Mouse (Mus musculus) neural tube, embryonic 11.5 days (tissue): ENCODE results near the gene Ccnd2. TPM values are rescaled to one million over a fixed set of nuclear protein-coding genes. Genes with fewer than 3 reads are reported as not detected.

Experiments used
- ATAC-seq: fragments of 200-750 bp; cut with Nextera tagmentation; 2 replicates; pipeline ENCODE4 v1.8.0; 2017; ENCODE audit warnings: moderate number of reproducible peaks, mild to moderate bottlenecking, moderate TSS enrichment, moderate library complexity; ENCODE audit not compliant: insufficient read depth, low FRiP score, low TSS enrichment
- DNase-seq: peaks from one replicate; pipeline ENCODE4 v3.0.0-alpha.2; 2015; ENCODE audit warnings: low spot score
- H3K27ac ChIP-seq: fragments of 300-500 bp; sonication (generic); 2 replicates; pipeline ENCODE4 v1.5.1; 2014; ENCODE audit warnings: low read depth, mild to moderate bottlenecking, low read length
- H3K27me3 ChIP-seq: fragments of 300-500 bp; sonication (generic); 2 replicates; pipeline ENCODE4 v1.6.1; 2014; ENCODE audit warnings: mild to moderate bottlenecking, low read length, mixed read lengths; ENCODE audit not compliant: control insufficient read depth, insufficient read depth
- H3K36me3 ChIP-seq: fragments of 300-500 bp; sonication (generic); 2 replicates; pipeline ENCODE4 v1.6.1; 2014; ENCODE audit warnings: mild to moderate bottlenecking, low read length, moderate library complexity, mixed read lengths; ENCODE audit not compliant: control insufficient read depth, insufficient read depth
- H3K4me1 ChIP-seq: fragments of 300-500 bp; sonication (generic); 2 replicates; pipeline ENCODE4 v1.6.1; 2014; ENCODE audit warnings: low read length, mixed read lengths; ENCODE audit not compliant: control insufficient read depth, insufficient read depth
- H3K4me2 ChIP-seq: fragments of 300-500 bp; sonication (generic); 2 replicates; pipeline ENCODE4 v1.6.1; 2014; ENCODE audit warnings: low read depth, mild to moderate bottlenecking, moderate library complexity
- H3K4me3 ChIP-seq: fragments of 300-500 bp; sonication (generic); 2 replicates; pipeline ENCODE4 v1.5.1; 2014; ENCODE audit warnings: low read depth, low read length
- H3K9ac ChIP-seq: fragments of 300-500 bp; sonication (generic); 2 replicates; pipeline ENCODE4 v1.6.1; 2014; ENCODE audit warnings: mild to moderate bottlenecking, low read length
- H3K9me3 ChIP-seq: fragments of 300-500 bp; sonication (generic); 2 replicates; pipeline ENCODE4 v1.6.1; 2016; ENCODE audit warnings: low read length; ENCODE audit not compliant: control insufficient read depth
- WGBS: fragments of 180-500 bp; shearing (Covaris S2); extraction: QIAGEN DNeasy Blood & Tissue Kit; methylation state at CpG from one replicate; pipeline ENCODE4 v1.1.7; 2014; 5-methylcytosine and 5-hydroxymethylcytosine counted together
- polyA plus RNA-seq: library from polyadenylated mRNA; unstranded; fragments of >200 nt; fragmentation: Nextera tagmentation; extraction: Ambion mirVana; gene quantifications from 2 replicates; pipeline ENCODE4 v1.2.1, GENCODE M21; 2014

Gene Ccnd2
- polyA plus RNA-seq, 1 experiment from 2014 or later: 934 TPM

GRCm38 (mm10) chr6:127143576-127144288 lies 8.3 kb downstream of the Ccnd2 start:
- peaks cover 8% of the 10 kb centered on the region; the same call in 1 of the 2 replicates for H3K36me3 ChIP-seq
- no peak overlapping the region for H3K9ac ChIP-seq
- no peak overlapping the region for H3K27ac ChIP-seq
- no peaks in the 10 kb centered on the region for H3K9me3 ChIP-seq
- WGBS: 81% methylated on average over 7 of the region's 7 CpGs
- no peak for DNase-seq
- no peak overlapping the region for H3K4me2 ChIP-seq
- ATAC-seq: no peak
- H3K27me3 ChIP-seq: no peaks in the 10 kb centered on the region
- H3K4me1 ChIP-seq: no peaks in the 10 kb centered on the region
- H3K4me3 ChIP-seq: no peak overlapping the region

GRCm38 (mm10) chr6:127143124-127143520 lies 8.9 kb downstream of the Ccnd2 start:
- no peaks in the 10 kb centered on the region for H3K4me1 ChIP-seq
- no peaks in the 10 kb centered on the region for H3K27me3 ChIP-seq
- ATAC-seq: no peak
- no peak for DNase-seq
- H3K4me2 ChIP-seq: no peak overlapping the region
- no peaks in the 10 kb centered on the region for H3K9me3 ChIP-seq
- no peak overlapping the region for H3K9ac ChIP-seq
- H3K4me3 ChIP-seq: no peak overlapping the region
- H3K36me3 ChIP-seq: peaks cover 8% of the 10 kb centered on the region; the same call in 1 of the 2 replicates
- no peak overlapping the region for H3K27ac ChIP-seq
- WGBS: 83% methylated on average over 10 of the region's 10 CpGs

DNA sequence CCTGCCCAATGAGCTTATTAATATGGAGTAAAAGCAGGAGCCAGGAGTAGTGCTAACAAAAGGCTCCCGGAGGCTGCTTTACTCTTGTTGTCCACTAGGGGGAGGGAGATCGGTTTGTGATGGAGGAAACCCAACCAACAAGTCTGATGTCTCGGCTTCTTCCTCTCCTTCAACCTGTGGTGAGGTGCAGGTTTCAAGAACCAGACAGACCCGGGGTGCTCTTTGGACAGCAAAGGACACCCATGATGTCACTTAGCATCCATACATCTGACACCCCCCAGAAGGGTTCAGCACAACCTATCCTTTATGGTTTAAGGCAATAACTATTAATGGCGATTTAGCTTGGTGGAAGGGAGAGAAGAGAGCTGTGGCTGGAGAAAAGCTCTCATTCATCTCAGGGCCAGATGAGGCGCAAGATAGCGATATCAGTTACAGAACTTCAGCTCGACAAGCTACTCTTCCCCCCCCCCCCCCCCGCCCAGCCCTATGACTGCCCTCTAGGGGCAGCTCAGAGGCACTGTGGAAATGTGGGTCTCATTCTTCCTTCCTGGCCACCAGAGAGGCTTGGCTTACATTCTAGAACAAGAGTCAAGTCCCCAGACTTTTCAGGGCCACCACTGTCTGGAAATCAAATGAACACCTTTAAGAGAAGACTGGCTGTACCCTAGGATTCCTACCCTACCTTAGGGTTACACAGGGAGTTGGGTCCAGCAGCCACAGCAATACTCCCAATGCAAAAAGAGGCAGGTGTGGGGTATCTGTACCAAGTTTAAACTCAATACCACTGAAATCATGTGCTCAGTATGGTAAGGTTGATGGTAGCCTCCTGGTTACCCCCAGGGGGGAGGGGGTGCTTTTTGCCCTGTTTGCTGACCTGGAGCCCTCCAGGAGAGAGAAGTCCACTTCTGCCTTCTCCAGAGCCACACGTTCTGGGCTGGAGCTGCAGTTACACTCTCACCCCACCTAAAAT lies 9.6 kb downstream of the Ccnd2 start:
- Histone ChIP-seq H3K27me3 (no peaks in the 10 kb centered on the region), H3K9ac (no peak overlapping the region), H3K4me1 (no peaks in the 10 kb centered on the region), H3K9me3 (no peaks in the 10 kb centered on the region), H3K4me3 (no peak overlapping the region), H3K36me3 (peaks cover 11% of the 10 kb centered on the region), H3K27ac (no peak overlapping the region), H3K4me2 (no peak overlapping the region)
- no peak; the same call in 1 of the 2 replicates for ATAC-seq
- DNase-seq: peak; percentile 73
- WGBS: 35% methylated on average over 9 of the region's 10 CpGs

DNA sequence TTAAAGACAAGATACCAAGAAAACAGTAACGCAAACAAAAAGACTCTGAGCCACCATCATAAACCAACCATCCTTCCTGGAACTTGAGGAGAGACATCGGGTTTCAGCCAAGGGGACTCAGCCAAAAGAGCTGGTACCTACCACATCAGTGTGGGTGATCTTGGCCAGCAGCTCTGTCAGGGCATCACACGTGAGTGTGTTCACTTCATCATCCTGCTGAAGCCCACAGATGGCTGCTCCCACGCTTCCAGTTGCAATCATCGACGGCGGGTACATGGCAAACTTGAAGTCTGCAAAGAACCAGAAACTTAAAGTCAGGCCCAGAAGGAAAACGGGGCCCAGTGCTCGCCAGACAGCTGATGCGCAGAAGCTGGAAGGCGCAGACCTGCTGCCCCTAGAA lies 13.0 kb downstream of the Ccnd2 start:
- H3K4me3 ChIP-seq: no peak overlapping the region
- no peaks in the 10 kb centered on the region for H3K9me3 ChIP-seq
- H3K27ac ChIP-seq: no peak overlapping the region
- DNase-seq (no peak), ATAC-seq (no peak)
- 92% methylated on average over 11 of the region's 11 CpGs for WGBS
- no peak overlapping the region for H3K9ac ChIP-seq
- no peak overlapping the region for H3K4me2 ChIP-seq
- H3K27me3 ChIP-seq: no peaks in the 10 kb centered on the region
- peaks cover 22% of the 10 kb centered on the region for H3K36me3 ChIP-seq
- no peaks in the 10 kb centered on the region for H3K4me1 ChIP-seq

DNA sequence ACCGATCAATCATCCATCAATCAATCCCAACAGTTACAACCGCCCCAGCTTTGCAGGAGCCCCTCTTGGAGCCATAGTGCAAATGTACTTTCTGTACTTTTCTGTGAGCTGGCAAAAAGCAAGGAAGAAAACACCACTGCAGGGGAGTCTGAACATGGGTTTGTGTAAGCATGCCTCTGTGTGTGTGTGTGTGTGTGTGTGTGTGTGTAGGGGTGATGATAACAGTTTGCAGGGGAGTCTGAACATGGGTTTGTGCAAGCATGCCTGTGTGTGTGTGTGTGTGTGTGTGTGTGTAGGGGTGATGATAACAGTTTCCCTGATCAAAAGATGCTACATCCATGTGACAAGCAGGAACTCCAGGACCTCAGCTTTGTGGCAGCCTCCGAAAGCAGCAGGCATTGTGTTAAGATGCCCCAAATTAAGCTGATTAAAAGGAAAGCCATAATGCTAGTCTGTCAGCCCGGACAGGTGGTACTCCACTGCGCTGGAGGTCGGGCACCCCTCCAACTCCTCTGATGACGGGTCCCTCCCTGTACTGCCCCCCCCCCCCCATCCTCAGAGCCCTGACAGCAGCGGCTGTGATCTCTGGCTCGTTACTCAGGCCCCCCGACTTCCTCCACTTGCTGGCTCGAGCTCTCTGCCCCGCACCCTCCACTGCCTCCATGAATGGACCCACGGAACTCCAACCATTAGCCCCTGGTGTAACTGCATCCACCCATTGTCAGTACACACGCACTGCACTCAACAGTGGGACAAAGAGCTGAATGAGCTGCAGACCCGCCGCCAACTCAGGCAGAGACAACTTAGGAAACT lies 18.4 kb downstream of the Ccnd2 start:
- no peak overlapping the region for H3K9ac ChIP-seq
- H3K27me3 ChIP-seq: no peaks in the 10 kb centered on the region
- 56% methylated on average over 16 of the region's 16 CpGs for whole genome bisulfite sequencing
- no peak overlapping the region for H3K27ac ChIP-seq
- peaks cover 19% of the 10 kb centered on the region for H3K36me3 ChIP-seq
- DNase-seq (no peak), ATAC-seq (peak; percentile 67)
- H3K4me1 ChIP-seq: no peaks in the 10 kb centered on the region
- H3K4me2 ChIP-seq: no peak overlapping the region
- H3K9me3 ChIP-seq: no peaks in the 10 kb centered on the region
- H3K4me3 ChIP-seq: no peak overlapping the region

GRCm38 (mm10) chr6:127132719-127133118 lies 19.3 kb downstream of the Ccnd2 start:
- no peaks in the 10 kb centered on the region for H3K9me3 ChIP-seq
- no peak for DNase-seq
- ATAC-seq: no peak
- no peak overlapping the region for H3K4me2 ChIP-seq
- no peak overlapping the region for H3K9ac ChIP-seq
- 67% methylated on average over 3 of the region's 3 CpGs for WGBS
- no peaks in the 10 kb centered on the region for H3K27me3 ChIP-seq
- H3K4me3 ChIP-seq: no peak overlapping the region
- H3K4me1 ChIP-seq: no peaks in the 10 kb centered on the region
- peaks cover 18% of the 10 kb centered on the region for H3K36me3 ChIP-seq
- no peak overlapping the region for H3K27ac ChIP-seq

- no peak for ATAC-seq
Measured at GRCm38 (mm10) chr6:127131946-127132345, 20.0 kb downstream of the Ccnd2 start.

DNA sequence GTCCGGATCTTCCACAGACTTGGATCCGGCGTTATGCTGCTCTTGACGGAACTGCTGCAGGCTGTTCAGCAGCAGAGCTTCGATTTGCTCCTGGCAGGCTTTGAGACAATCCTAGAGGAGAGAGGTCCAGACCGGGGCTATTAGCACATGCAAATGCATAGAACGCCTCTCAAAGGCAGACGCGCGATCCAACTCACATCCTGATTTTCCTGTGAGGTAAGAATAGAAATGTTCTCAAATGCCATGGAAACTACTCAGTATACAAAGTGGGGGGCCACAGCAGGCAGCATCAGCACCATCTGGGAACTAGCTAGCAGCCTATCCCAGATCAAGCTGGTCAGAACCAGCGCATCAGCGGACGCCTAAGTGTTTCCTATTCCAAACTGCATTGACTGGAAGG lies 21.6 kb downstream of the Ccnd2 start:
- DNase-seq (no peak), ATAC-seq (no peak)
- WGBS: 79% methylated on average over 13 of the region's 13 CpGs
- Histone ChIP-seq H3K27me3 (no peaks in the 10 kb centered on the region), H3K9ac (no peak overlapping the region), H3K27ac (no peak overlapping the region), H3K9me3 (no peaks in the 10 kb centered on the region), H3K36me3 (peaks cover 8% of the 10 kb centered on the region), H3K4me1 (no peaks in the 10 kb centered on the region), H3K4me2 (no peak overlapping the region), H3K4me3 (no peak overlapping the region)

More at GRCm38 (mm10) chr6:127131946-127132345, 20.0 kb downstream of the Ccnd2 start:
- H3K9ac ChIP-seq: no peak overlapping the region
- no peak for DNase-seq
- no peaks in the 10 kb centered on the region for H3K4me1 ChIP-seq
- H3K9me3 ChIP-seq: no peaks in the 10 kb centered on the region
- no peaks in the 10 kb centered on the region for H3K27me3 ChIP-seq
- peaks cover 14% of the 10 kb centered on the region for H3K36me3 ChIP-seq
- no peak overlapping the region for H3K4me3 ChIP-seq
- H3K27ac ChIP-seq: no peak overlapping the region
- no peak overlapping the region for H3K4me2 ChIP-seq
- 84% methylated on average over 3 of the region's 3 CpGs for WGBS
